Mouse (Mus musculus): Measurements from ENCODE around the gene Hdac11.

GRCm38 (mm10) chr6:91209780-91210179 lies 53.3 kb downstream of the Hdac11 start:
- no peak for TF ChIP-seq CTCF (IDR thresholded peaks at IDR 0.05; ENCODE audit: low read depth, low read length)
- no peak for TF ChIP-seq GATA1 (IDR thresholded peaks at IDR 0.05; ENCODE audit: borderline replicate concordance, low read length)
- no peak for TF ChIP-seq TAL1 (conservative IDR thresholded peaks at IDR 0.05; ENCODE audit: low read depth, low read length)
- no peak for TF ChIP-seq GATA2 (IDR thresholded peaks at IDR 0.05; ENCODE audit: borderline replicate concordance, low read depth, low read length)
- no peak for TF ChIP-seq POLR2AphosphoS5 (IDR thresholded peaks at IDR 0.05; ENCODE audit: insufficient replicate concordance, low read depth, low read length)
